Mouse (Mus musculus): ENCODE data around the gene Bag6.
A peak's percentile ranks its signal among the peaks of the same experiment; 100 is the strongest.

Gene Bag6

DNA sequence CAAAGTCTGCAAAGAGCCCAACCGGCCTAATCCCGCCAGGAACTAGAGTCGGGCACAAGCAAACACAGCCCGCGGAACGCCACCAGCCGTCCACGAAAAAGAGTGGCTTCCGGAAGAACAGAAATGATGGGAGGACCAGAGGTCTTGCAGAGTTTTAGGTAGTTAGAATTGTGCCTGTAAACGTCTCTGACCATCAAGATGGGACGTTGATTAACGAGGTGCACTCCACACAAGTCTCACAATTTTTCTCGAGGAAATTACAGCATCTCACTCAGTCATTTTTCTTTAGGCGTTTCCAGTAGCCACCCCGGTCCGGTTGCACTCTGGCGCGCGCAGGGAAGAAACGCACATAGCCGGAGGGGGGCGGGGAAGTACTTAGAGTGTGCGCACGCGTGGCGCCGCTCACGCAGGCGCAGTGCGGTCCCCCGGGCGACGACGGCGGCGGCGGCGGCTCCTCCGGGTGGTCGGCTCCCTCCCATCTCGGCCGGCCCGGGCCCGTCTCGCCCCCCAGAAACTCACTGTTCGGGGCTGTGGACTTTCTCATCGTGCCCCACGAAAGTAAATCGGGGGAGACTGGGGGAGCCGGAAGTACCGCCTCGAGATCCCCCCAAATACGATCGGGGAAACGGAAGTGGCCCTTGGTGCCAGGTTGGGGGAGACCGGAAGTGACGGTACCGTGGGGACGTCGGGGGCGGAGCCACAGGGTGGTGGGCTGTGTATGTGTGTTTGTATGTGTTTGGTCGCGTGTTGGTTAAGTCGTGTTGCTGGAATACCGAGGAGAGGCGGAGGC, at the start of gene Bag6:
Gene Bag6, plus strand, starts transcription at position 378 of the 790 bp plus-strand sequence.
- peak; percentile 93 for DNase-seq (ENCODE audit: low read depth, low spot score)

DNA sequence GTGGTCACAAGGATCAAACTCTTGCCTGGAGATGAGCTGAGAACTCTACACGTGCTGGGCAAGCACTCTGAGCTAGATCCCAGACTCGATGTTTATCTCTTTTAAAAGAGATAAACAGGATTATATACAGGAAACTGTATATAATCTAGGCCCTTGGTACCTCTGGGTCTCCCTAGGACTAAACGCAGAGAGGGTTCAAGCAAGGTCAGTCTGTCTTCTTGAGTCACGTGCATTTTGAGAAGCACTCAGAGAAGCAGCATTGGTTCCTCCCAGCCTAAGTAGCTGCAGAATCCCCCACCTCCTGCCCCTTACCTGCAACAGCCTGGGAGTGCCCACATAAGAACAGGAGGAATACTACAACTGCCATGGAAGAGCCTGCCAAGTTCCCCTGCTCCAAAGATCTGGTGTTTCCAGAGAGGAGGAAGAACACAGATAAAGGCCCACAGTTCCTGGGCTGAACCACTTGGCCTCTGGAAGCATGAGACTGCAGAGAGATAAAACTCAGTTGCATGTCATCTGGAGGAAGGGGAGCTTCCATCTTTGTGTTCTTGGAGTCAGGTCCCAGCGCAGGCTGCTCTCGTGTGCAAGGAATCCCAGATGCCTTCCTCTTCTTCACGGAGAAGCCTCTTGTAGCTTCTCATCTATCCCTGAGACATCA, 49.6 kb upstream of the Bag6 start, which contains the start of gene Ly6g6f:
Gene Ly6g6f, minus strand, starts transcription at position 403 of the 658 bp plus-strand sequence.
- DNase-seq (ENCODE audit: low read depth, low spot score) = no peak

DNA sequence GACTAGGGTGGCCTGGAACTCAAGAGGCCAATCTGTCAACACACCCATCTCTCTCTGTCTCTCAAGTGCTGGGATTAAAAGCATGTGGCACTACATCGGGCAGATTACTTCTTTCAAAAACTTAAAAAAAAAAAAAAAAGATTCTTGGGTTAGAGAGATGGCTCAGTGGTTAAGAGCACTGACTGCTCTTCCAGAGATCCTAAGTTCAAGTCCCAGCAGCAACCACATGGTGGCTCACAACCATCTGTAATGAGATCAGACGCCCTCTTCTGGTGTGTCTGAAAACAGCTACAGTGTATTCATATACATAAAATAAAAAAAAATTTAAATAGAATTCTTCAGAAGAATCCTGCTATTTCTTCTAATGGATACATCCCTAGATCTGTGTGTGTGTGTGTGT, 46.8 kb upstream of the Bag6 start:
- DNase-seq (ENCODE audit: low read depth, low spot score) = no peak

DNA sequence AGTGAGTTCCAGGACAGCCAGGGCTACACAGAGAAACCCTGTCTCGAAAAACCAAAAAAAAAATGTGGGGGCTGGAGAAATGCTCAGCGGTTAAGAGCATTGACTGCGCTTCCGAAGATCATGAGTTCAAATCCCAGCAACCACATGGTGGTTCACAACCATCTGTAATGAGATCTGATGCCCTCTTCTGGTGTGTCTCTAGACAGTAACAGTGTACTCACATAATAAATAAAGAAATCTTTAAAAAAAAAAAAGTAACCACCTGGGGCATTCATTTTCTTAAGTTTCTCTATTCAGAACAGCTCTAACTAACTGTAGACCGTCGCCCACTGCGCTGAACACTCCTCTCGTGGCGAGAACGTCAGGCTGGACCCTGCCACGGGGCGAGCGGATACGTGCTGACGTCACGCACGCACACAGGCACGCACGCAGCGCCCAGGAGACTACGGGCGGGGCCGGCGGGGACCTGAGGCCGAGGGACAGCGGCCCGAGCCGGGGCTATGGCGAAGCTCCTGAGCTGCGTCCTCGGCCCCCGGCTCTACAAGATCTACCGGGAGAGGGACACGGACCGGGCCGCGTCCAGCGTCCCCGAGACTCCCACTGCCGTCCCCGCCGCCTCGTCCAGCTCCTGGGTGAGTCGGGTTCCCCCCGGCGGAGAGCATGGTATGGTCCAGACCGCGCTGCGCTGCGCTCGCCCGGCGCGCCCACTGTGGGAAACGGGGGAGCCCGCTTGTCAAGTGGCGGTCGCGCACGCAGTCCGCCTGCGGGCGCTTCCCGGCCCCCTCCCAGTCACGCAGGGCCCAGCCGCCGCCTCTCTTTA, 45.9 kb upstream of the Bag6 start, which contains the start of gene Abhd16a:
Gene Abhd16a, plus strand, starts transcription at position 439 of the 820 bp plus-strand sequence.
- peak; percentile 88 for DNase-seq (ENCODE audit: low read depth, low spot score)

DNA sequence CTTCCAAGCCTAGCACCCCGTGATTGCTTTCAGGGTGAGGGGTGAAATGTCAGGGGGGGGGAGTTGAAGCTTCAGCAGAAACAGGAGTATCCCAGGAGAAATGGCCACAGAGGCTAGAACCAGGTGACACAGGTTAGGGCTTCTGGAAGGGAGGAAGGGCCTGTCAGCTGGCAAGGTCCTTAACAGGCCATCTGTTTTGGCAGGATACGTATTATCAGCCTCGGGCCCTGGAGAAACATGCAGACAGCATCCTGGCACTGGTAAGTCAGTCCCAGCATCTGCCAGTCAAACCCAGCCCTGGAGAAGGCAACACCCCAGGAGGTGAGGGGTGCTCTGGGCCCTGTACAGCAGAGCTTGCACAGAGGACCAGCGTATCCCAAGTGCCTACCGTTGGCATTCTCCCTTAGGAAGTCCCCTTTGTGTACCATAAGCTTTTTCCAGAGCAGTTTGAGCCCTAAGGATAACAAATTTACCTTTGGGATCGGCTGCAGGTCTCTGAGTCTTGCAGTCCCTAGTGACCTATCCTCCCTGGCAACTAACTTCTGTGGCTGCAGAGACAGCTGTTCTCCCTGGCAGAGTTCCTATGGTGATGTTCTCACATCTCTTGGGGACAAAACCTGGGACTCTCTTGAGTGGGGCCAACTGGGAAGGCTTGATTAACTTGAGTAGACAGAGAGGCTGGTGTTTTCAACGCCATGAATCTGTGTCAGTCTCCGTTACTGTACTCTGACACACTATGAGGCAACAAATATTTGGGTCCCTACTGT, 44.6 kb upstream of the Bag6 start:
- no peak for DNase-seq (ENCODE audit: low read depth, low spot score)

DNA sequence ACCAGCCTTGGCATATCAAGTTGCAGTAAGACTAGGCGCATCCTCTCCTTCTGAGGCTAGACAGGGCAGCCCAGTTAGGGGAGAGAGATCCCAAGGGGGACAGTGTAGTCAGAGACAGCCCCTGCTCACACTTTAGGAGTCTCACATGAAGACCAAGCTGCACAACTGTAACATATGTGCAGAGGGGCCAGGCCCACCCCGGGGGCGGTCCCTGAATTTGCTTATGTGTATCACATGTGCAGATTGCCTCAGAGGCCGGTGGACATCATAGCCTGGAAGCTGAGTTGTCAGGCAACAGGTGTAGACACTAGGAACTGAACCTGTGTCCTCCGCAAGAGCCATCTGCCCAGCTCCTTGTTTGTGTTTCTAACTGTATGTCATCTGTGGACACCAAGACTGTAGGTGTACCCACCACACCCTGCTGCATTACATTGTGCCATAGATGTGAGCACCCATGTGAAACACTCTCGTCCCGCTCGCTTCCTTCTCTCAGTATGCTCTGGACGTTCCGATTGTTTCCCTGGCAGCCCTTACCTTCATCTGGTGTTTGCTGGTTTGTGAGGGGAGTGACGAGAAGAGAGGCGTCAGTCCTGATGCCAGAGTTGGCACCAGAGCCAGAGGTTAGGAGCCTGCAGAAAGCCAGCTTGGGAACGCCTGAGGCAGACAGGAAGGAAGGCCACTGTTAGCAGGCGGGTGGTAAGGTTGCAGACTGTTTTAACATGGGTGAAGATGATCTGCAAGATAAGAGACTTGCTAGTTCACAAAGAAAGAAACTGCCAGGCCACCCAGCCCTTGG, 42.4 kb upstream of the Bag6 start:
- no peak for DNase-seq (ENCODE audit: low read depth, low spot score)

DNA sequence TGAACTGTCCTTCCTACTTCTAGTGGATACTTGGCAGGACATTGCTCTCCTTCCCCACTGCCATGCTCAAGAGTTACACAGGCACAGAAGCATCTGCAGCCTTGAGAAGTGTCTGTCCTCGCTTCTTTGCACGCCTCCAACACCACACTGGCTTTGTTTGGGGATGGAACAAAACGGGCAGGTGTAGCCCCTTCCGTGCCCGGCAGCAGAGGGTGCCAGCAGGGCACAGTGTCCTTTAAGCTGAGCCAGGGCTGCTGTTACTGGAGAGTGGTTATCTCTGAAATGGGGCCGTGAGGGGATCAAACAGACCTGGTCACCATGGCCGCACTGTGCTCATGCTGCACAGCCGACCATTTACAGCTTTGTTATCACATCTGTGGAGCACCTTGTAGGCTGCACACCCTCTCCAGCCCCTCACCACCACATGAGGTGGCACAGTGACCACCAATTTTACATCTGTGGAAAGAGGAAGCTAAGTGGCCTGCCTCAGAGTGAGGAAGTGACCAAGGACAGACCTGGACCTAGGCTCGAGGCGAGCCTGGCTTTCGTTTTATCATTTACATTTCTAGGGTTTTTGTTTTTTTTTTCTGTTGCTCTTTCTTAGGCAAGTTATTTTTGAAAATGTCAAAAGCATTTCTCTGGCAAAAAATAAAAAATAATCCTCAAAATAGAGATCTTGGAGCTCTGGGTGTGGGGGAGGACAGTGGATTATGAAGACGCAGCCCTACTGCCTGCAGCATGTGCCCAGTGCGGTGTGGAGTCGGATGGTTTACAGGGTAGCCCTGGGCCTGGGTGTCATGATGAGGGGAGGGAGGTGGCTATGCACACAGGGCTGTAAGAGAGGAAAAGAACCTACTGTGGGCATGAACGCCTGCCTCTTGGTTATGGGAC, 40.3 kb upstream of the Bag6 start:
- no peak for DNase-seq (ENCODE audit: low read depth, low spot score)

DNA sequence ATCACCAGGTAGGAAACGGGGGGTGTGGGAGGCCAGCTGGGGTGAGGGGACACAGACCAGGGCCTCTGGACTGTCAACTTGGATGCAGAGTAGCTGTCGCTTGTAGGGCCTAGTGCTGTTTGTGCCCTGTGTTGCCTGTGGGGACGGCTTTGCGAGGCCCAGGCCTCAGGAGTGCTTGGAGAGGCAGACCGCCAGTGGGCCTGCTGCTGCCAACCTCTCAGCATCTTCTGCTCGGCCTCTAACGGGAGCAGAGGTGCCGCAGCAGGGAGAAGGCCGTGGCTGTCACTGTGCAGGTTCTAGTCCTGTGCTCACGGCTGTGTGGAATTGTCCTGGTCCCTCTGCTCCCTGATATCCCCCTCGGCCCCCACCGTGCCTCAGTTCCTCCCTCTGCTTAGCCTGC, 38.4 kb upstream of the Bag6 start:
- no peak for DNase-seq (ENCODE audit: low read depth, low spot score)

DNA sequence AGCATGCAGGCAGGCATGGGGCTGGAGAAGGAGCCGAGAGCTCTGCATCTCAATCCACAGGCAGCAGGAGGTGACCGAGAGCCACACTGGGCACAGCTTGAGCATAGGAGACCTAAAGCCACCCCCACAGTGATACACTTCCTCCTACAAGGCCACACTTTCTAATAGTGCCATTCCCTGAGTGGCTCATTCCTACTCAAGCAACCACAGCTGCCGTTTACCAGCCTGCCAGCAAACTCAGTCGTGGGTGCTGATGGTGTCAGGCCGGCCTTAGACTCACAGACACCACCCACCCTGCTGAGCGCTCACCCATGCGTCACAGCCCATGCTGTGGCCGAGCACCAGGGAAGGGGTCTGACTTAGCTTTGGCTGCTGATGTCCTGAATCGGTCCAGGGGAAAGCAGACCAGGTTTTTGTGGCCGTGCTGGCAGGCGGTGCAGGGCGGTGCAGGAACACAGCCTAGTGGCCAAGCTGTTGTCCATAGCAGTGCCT, 37.8 kb upstream of the Bag6 start:
- no peak for DNase-seq (ENCODE audit: low read depth, low spot score)

DNA sequence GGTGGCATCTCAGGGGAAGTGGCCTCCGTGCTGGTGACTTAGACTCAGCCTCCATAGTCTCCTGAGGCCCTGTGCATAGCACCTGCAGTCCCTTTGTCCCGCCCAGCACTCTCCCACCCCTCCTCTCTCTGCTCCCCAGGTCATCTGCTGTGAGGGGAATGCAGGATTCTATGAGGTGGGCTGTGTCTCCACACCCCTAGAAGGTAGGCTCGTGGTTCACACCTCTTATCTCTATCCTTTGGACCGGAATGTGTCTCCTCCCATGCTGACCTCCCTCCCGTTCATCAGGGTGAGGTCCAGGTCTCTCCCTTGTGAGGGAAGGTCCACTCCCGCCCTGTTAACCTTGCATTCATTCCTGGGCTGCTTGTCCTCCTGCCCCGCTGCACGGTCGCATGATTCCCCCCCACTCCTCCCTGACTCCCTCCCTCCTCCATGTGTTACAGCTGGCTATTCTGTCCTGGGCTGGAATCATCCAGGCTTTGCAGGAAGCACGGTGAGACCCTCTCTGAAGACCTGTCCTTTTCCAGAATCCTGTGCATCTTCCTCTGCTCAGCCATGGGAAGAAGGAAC, 34.7 kb upstream of the Bag6 start:
- no peak for DNase-seq (ENCODE audit: low read depth, low spot score)

DNA sequence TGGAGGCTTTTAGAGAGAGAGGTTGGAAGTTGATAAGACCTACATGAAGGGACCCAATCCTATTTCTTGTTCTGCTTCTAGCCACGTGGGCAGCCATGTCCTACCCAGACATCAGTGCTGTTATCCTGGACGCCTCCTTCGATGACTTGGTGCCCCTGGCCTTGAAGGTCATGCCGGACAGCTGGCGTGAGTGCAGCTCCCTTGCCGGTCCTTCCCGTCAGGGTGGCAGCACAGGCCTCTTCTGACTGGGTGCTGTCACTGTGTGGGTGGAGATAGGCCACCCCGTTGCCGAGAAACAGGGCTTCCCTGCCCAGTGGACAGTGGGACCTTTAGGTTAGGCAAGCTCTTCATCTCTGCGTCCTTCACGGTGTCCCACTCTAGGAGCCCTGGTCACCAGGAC, 33.8 kb upstream of the Bag6 start:
- no peak for DNase-seq (ENCODE audit: low read depth, low spot score)

DNA sequence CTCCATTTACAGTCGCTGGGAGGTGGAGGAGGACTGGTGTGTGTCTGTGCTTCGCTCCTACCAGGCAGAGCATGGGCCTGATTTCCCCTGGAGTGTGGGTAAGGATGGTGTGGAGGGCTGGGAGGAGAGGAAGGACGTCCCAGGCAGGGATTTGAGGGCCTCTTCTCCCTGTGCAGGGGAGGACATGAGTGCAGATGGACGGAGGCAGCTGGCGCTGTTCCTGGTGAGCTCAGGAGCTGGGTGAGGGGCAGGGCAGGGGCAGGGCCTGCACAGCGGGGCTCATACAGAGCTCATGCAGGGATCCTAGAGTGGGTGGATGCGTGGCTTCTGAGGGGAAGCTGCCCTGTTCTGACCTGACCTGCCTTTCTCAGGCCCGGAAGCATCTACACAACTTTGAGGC, 32.7 kb upstream of the Bag6 start:
- DNase-seq (ENCODE audit: low read depth, low spot score) = no peak

DNA sequence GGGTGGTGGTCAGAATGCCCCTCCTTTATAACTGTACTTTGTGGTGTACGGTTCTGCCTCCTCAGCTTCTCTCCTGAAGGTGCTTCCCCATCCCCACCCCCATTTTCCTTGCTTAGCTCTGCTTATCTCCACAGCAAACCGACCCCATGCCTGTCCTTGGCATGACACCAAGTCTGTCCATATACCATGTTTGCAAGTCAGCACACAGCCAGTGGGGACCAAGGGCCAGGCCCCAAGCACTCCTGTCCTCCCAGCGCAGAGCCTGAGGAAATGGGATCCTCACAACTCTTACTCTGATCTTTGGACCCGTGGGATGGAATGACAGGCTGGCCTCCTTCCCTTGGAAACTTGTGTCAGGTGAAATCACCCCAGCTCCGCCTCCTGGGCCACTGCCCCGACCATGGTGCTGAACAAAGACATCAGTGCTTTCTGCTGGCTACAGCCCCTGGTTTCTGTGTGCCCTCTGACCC, 31.7 kb upstream of the Bag6 start:
- DNase-seq (ENCODE audit: low read depth, low spot score) = no peak

DNA sequence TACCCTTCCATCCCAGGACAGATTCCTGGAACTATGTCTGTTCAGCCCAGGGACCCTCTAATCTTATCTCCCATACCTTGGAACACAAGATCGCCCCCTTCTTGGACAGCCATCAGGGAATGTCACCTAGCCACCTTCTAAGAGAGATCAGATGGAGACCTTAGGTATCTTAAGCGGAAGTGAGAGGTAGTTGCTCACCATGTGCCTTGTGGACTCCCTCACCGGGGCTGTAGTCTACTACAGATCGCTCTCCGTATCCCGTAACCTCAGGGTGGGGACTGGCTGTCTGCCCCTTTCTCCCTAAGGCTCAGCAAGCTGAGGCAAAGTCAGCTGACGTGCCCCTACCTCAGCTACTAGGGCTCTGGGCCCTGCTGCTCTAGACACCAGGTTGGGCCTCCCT, 30.9 kb upstream of the Bag6 start:
- no peak for DNase-seq (ENCODE audit: low read depth, low spot score)

DNA sequence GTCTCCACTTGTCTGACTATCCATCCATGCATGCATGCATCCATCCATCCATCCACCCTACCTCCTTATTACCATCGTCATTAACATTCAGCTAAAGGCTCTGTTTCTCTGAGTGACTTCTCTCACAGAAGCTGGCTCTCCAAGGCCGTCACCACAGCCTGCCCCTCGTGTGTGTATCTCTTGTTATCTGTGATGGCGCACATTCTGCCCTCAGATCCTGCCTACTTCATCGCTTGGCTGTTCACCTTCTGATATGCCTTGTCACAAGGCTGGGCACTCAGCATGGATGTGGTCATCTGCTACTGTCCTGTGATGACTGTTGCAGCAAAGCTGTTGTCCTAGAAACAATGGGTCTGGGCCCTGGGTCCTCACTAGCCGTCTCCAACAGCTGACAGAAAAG, 30.2 kb upstream of the Bag6 start:
- DNase-seq (ENCODE audit: low read depth, low spot score) = no peak

DNA sequence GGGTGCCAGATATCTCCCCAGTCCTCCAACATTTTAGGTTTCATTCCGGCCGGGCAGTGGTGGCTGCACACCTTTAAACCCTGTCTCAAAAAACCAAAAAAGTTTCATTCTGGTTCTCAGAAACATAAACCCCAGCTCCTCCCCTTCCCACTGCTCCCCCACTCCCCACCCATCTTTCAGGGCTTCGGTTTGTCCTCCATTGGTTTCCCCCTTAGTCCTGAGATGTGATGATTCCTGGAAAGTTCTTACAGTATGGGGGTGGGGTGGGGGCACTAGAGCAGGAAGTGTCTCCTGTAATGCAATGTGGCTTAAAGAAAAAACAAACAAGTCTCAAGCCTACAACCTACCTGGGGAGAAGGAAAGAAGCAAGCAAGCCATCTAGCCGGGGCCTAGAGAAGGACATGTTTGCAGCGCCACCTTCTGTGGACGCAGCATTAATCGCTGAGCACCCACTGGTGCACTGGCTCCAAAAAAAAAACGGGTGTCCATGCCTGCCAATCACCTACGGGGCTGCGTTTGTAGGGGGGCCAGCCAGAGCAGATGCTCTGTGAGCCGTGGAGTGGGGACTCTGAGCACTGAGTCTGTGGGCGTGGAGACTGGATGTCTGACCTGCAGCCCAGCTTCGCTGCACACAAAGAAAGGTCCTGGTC, 29.1 kb upstream of the Bag6 start:
- peak; percentile 35 for DNase-seq (ENCODE audit: low read depth, low spot score)

DNA sequence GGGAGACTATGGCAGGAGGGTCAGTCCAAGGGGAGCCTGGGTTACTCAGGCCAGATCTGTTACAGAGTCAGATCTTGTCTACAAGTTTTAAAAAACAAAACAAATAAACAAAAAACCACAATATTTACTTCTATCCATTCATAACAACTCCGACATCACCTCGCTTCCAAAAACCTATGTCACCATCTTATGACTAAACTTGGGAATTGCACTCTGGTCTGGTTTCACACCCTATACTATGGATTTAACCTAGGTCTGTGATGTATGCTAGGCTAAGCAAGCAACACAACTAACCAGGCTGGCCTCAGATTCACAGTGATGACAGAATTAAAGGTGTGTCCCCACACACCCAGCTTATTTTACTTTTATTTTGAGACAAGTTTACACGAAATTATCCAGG, 28.5 kb upstream of the Bag6 start:
- DNase-seq (ENCODE audit: low read depth, low spot score) = no peak

DNA sequence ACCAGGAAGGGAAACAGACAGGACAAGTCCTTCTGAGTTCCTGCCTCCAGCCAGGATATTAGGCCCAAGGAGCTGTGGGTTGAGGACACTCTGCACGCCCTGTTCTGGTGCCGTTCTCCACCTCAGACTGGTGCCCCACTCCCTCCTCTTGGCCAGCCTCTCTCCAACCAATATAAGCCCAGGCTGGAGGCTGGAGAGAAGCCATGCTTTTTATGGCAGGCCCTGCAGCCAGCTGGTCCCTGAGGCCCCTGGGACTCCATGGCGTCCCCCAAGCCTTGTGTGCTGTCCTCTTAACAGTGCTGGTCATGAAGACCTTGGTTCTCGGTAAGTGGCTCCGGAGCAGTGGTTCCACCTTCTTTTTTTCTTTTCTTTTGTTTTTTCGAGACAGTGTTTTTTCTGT, 26.9 kb upstream of the Bag6 start, which contains the start of gene Ly6g5c:
Gene Ly6g5c, plus strand, starts transcription at position 183 of the 400 bp plus-strand sequence.
- DNase-seq (ENCODE audit: low read depth, low spot score) = no peak
